Mouse (Mus musculus): ENCODE measurements around the gene Ttc25. TPM values are rescaled to one million over a fixed set of nuclear protein-coding genes. Genes with fewer than 3 reads are reported as not detected.

The Ttc25 gene
- polyA plus RNA-seq, 1 experiment: 0.71 TPM

DNA sequence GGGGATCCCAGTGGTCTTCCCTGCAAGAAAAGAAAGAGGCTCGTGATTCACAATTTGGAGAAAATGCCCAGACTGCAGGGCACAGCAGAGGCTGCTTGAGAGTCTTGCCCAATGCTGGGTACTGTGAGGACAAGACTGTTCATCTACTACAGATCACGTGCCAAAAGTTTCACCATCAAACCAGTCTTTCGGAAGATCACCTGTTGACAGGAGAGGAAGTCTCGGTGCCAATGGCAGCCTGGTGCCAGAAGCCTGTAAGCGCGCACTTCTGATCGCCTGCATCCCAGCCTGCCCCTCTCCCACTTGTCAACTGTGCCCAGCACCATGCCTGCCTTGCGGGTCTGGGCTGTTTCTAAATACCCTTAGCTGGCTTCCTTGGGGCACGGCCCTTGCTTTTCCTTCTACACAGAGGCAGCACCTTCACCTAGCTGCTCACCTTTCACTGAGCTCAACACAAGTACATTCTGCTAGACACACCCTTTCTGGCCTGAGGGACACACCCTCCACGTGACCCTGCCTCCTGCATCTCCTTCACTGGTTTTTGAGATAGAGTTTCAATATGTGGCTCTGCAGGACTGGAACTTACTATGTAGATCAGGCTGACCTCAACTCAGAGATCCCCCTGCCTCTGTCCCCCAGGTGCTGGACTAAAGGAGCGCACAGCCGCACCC, 40.3 kb upstream of the Ttc25 start:
- H3K4me2 ChIP-seq (ENCODE audit: low read depth): no peak overlapping the region
- TF ChIP-seq REST (IDR thresholded peaks at IDR 0.05; ENCODE audit: insufficient read depth, insufficient read length): no peak
- TF ChIP-seq MYOD1 (IDR thresholded peaks at IDR 0.05; ENCODE audit: control insufficient read depth in 1 of 3, insufficient read length in 2 of 3, low read depth in 2 of 3): no peak
- no peak for TF ChIP-seq TCF3 (IDR thresholded peaks at IDR 0.05; ENCODE audit: insufficient read length, low read depth)
- no peak for TF ChIP-seq POLR2A (IDR thresholded peaks at IDR 0.05; ENCODE audit: insufficient read length, low read depth)
- no peak for TF ChIP-seq CEBPB (IDR thresholded peaks at IDR 0.05; ENCODE audit: insufficient read depth, poor library complexity, severe bottlenecking)
- no peak for TF ChIP-seq MYOG (IDR thresholded peaks at IDR 0.05; ENCODE audit: control insufficient read depth in 1 of 3, insufficient read depth in 1 of 3, insufficient read length in 2 of 3, low read depth in 2 of 3)
- no peak for TF ChIP-seq TCF12 (IDR thresholded peaks at IDR 0.05; ENCODE audit: insufficient read depth, poor library complexity, severe bottlenecking)
- no peak for TF ChIP-seq POLR2AphosphoS2 (IDR thresholded peaks at IDR 0.05; ENCODE audit: insufficient read length, low read depth)
- no peak for TF ChIP-seq USF1 (IDR thresholded peaks at IDR 0.05; ENCODE audit: low read depth)
- no peak for TF ChIP-seq E2F4 (IDR thresholded peaks at IDR 0.05; ENCODE audit: insufficient read depth)
- TF ChIP-seq SRF (IDR thresholded peaks at IDR 0.05; ENCODE audit: control insufficient read depth, insufficient read length, low read depth): no peak
- TF ChIP-seq MAX (IDR thresholded peaks at IDR 0.05; ENCODE audit: low read depth): no peak
- no peaks in the 10 kb centered on the region for H3K79me2 ChIP-seq (ENCODE audit: control insufficient read depth, insufficient read depth)
- no peaks in the 10 kb centered on the region for H3K27me3 ChIP-seq (ENCODE audit: control insufficient read depth, insufficient read depth, insufficient read length)
- H3K4me3 ChIP-seq: no peak overlapping the region
- H3ac ChIP-seq (ENCODE audit: control insufficient read depth, insufficient read length): no peak overlapping the region
- H3K36me3 ChIP-seq (ENCODE audit: control insufficient read depth, insufficient read depth): peaks cover 57% of the 10 kb centered on the region

DNA sequence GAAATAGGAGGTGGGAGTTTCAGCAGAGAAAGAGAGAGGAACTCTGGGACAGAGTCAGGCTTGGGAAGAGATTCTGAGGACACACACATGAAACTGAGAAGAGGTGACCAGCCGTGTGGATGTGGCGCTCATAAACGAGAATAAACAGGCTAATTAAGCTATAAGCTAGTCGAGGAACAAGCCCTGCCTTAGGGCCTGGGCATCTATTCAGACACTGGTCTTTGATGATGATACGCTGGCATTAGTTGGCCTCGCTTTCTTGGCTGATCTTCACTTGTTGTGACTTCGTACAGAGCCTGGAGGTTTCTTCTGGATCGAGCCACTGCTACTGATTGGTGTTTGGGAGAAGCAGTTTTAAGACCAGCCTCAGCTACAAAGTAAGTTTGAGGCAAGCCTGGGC, 39.4 kb upstream of the Ttc25 start:
- no peak overlapping the region for H3ac ChIP-seq (ENCODE audit: control insufficient read depth, insufficient read length)
- H3K4me2 ChIP-seq (ENCODE audit: low read depth): no peak overlapping the region
- H3K36me3 ChIP-seq (ENCODE audit: control insufficient read depth, insufficient read depth): peaks cover 58% of the 10 kb centered on the region
- H3K4me3 ChIP-seq: no peak overlapping the region
- no peak for TF ChIP-seq MAX (IDR thresholded peaks at IDR 0.05; ENCODE audit: low read depth)
- no peak for TF ChIP-seq MYOD1 (IDR thresholded peaks at IDR 0.05; ENCODE audit: control insufficient read depth in 1 of 3, insufficient read length in 2 of 3, low read depth in 2 of 3)
- TF ChIP-seq E2F4 (IDR thresholded peaks at IDR 0.05; ENCODE audit: insufficient read depth): no peak
- no peak for TF ChIP-seq USF1 (IDR thresholded peaks at IDR 0.05; ENCODE audit: low read depth)
- TF ChIP-seq TCF3 (IDR thresholded peaks at IDR 0.05; ENCODE audit: insufficient read length, low read depth): no peak
- no peak for TF ChIP-seq REST (IDR thresholded peaks at IDR 0.05; ENCODE audit: insufficient read depth, insufficient read length)
- TF ChIP-seq POLR2AphosphoS2 (IDR thresholded peaks at IDR 0.05; ENCODE audit: insufficient read length, low read depth): no peak
- TF ChIP-seq SRF (IDR thresholded peaks at IDR 0.05; ENCODE audit: control insufficient read depth, insufficient read length, low read depth): no peak
- no peak for TF ChIP-seq CEBPB (IDR thresholded peaks at IDR 0.05; ENCODE audit: insufficient read depth, poor library complexity, severe bottlenecking)
- no peak for TF ChIP-seq TCF12 (IDR thresholded peaks at IDR 0.05; ENCODE audit: insufficient read depth, poor library complexity, severe bottlenecking)
- TF ChIP-seq POLR2A (IDR thresholded peaks at IDR 0.05; ENCODE audit: insufficient read length, low read depth): no peak
- no peak for TF ChIP-seq MYOG (IDR thresholded peaks at IDR 0.05; ENCODE audit: control insufficient read depth in 1 of 3, insufficient read depth in 1 of 3, insufficient read length in 2 of 3, low read depth in 2 of 3)
- no peaks in the 10 kb centered on the region for H3K27me3 ChIP-seq (ENCODE audit: control insufficient read depth, insufficient read depth, insufficient read length)
- no peaks in the 10 kb centered on the region for H3K79me2 ChIP-seq (ENCODE audit: control insufficient read depth, insufficient read depth)

DNA sequence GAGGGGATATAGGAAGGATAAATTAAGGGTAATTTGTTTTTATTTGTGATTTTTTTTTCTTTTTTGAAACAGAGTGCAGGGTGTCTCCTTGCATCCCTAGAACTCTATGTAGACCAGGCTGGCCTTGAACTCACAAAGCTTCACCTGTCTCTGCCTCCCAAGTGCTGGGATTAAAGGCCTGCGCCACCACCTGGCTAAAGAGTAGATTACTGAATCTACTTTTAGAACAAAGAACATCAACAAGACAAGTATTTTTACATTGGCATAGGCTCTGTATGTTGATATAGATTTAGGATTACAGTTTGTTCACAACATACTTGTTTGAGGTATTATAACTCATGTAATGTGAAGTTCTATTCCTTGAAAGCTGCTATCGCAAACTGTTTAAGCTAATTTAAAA, 34.9 kb upstream of the Ttc25 start:
- Histone ChIP-seq H3K4me2 (ENCODE audit: low read depth) (no peak overlapping the region), H3K27me3 (ENCODE audit: control insufficient read depth, insufficient read depth, insufficient read length) (no peaks in the 10 kb centered on the region)

DNA sequence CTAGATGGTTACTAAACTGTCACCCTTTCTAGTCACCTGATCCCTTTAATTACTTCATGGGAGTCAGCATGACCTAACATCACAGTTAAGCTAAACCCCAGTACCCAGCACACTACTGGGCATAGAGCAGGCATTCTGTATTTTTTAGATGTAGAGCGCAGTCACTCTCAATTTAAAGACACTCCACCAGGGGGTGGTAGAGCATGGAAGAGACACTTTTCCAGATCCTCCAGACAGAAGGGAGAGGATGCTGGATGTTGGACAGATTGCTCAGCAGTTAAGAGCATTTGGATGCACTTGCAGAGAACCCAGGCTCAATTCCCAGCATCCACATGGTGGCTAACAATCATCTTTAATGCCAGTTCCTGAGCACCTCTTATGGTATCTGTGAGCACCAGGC, 33.0 kb upstream of the Ttc25 start:
- H3K4me3 ChIP-seq: no peak overlapping the region
- TF ChIP-seq TCF3 (IDR thresholded peaks at IDR 0.05; ENCODE audit: insufficient read length, low read depth) (no peak), CEBPB (IDR thresholded peaks at IDR 0.05; ENCODE audit: insufficient read depth, poor library complexity, severe bottlenecking) (no peak), E2F4 (IDR thresholded peaks at IDR 0.05; ENCODE audit: insufficient read depth) (no peak), SRF (IDR thresholded peaks at IDR 0.05; ENCODE audit: control insufficient read depth, insufficient read length, low read depth) (no peak), USF1 (IDR thresholded peaks at IDR 0.05; ENCODE audit: low read depth) (no peak), REST (IDR thresholded peaks at IDR 0.05; ENCODE audit: insufficient read depth, insufficient read length) (no peak)
- no peaks in the 10 kb centered on the region for H3K79me2 ChIP-seq (ENCODE audit: control insufficient read depth, insufficient read depth)
- peaks cover 77% of the 10 kb centered on the region for H3K36me3 ChIP-seq (ENCODE audit: control insufficient read depth, insufficient read depth)
- H3K4me2 ChIP-seq (ENCODE audit: low read depth): no peak overlapping the region
- H3K27me3 ChIP-seq (ENCODE audit: control insufficient read depth, insufficient read depth, insufficient read length): no peaks in the 10 kb centered on the region
- no peak overlapping the region for H3ac ChIP-seq (ENCODE audit: control insufficient read depth, insufficient read length)

More for the DNA sequence above, 34.9 kb upstream of the Ttc25 start:
- no peaks in the 10 kb centered on the region for H3K79me2 ChIP-seq (ENCODE audit: control insufficient read depth, insufficient read depth)
- no peak overlapping the region for H3ac ChIP-seq (ENCODE audit: control insufficient read depth, insufficient read length)
- H3K36me3 ChIP-seq (ENCODE audit: control insufficient read depth, insufficient read depth): peaks cover 83% of the 10 kb centered on the region
- no peak overlapping the region for H3K4me3 ChIP-seq
- TF ChIP-seq POLR2AphosphoS2 (IDR thresholded peaks at IDR 0.05; ENCODE audit: insufficient read length, low read depth) (no peak), REST (IDR thresholded peaks at IDR 0.05; ENCODE audit: insufficient read depth, insufficient read length) (no peak), MYOG (IDR thresholded peaks at IDR 0.05; ENCODE audit: control insufficient read depth in 1 of 3, insufficient read depth in 1 of 3, insufficient read length in 2 of 3, low read depth in 2 of 3) (no peak), MYOD1 (IDR thresholded peaks at IDR 0.05; ENCODE audit: control insufficient read depth in 1 of 3, insufficient read length in 2 of 3, low read depth in 2 of 3) (no peak), USF1 (IDR thresholded peaks at IDR 0.05; ENCODE audit: low read depth) (no peak), MAX (IDR thresholded peaks at IDR 0.05; ENCODE audit: low read depth) (no peak), CEBPB (IDR thresholded peaks at IDR 0.05; ENCODE audit: insufficient read depth, poor library complexity, severe bottlenecking) (no peak), TCF3 (IDR thresholded peaks at IDR 0.05; ENCODE audit: insufficient read length, low read depth) (no peak), E2F4 (IDR thresholded peaks at IDR 0.05; ENCODE audit: insufficient read depth) (no peak), POLR2A (IDR thresholded peaks at IDR 0.05; ENCODE audit: insufficient read length, low read depth) (no peak)
